Mouse (Mus musculus): ENCODE measurements around the gene Ltc4s.

DNA sequence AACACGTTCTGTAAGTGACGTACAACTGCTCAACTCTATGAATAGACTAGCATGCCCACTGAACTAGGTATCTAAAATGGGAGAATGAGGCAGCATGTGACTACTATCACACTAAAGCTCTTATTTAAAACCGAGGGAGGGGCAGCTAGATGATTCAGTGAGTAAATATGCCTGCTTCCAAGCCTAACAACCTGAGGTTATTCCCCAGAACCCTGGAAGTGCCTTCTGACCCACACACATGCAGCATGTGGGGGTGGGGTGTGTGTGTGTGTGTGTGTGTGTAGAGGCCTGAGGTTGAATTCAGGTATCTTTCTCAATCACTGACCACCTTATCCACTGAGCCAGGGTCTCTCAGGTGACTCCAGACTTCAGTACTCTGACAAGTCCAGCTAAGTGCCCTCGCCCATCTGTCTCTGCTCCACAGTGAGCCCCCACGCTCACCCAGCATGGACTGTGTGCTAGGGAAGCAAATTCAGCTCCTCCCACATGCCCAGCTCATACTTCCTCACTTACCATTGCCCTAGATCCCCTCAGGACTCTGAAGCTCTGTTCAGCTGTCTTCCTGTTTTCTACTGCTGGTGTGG lies 37.2 kb upstream of the Ltc4s start:
- no peak for TF ChIP-seq POLR2A (IDR thresholded peaks at IDR 0.05; ENCODE audit: extremely low read depth, insufficient read depth, low read length)
- no peak for TF ChIP-seq CTCF (IDR thresholded peaks at IDR 0.05; ENCODE audit: low read depth, low read length)
